Mouse (Mus musculus): ENCODE measurements around the gene Mindy1. TPM values are rescaled to one million over a fixed set of nuclear protein-coding genes. Genes with fewer than 3 reads are reported as not detected.

Mindy1 gene
- polyA plus RNA-seq, 1 experiment, result 23.5 TPM

DNA sequence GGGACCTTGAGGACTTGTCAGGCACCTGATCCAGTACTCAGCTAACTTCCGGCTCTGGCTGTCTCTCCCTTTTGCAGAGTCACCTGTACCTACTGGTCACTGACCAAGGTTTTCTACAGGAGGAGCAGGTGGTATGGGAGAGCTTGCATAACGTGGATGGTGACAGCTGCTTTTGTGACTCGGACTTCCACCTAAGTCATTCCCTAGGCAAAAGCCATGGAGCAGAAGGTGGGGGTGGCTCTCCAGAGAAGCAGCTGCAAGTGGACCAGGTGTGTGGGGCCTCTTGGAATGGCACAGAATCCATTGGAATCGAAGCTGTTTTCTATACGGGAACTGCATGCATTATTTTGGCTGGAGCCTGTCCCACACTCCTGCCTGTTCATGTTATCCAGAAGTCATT is 13.6 kb downstream of the Mindy1 start:
- Histone ChIP-seq H3K4me1 (ENCODE audit: control insufficient read depth, insufficient read depth, insufficient read length, low read length) (peaks cover 2% of the 10 kb centered on the region; the same call in 1 of the 2 replicates), H3K4me3 (ENCODE audit: insufficient read depth, low read depth, low read length) (no peak overlapping the region), H3K27ac (replicated peaks; ENCODE audit: low read depth, low read length) (no peak overlapping the region)

DNA sequence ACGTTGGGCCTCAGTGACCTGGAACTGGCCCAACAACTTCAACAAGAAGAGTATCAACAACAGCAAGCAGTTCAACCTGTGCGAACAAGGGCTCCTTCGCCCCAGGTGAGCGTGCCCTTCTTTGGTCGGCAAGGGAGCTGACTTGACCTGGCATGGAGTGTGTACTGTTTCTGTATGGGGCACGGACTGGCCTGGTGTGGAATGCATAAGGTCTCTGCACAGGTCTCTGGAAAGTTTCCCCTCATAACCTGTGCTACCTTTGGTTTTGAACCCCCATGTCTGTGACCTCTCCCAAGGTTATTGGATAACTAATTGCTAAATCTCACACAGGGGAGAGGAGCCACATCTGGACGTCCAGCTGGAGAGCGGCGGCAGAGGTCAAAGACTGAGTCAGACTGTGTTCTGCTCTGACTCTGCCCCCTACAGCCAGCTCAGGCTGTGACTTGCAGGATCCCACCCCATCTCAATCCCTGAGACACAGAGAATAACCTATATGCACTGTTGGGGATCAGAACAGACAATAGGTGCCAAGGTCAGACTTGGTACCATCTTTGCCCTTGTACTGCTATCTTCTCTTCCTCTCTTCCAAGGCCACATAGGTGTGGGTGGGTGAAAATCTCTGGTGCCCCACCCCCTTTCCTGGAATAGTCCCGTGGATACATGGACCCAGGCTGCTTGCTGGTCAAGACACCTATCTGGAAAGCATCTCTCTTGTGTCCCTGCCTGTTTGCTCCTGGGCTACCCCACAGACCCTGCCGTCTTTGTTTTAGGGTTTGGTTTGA is 14.4 kb downstream of the Mindy1 start:
- Histone ChIP-seq H3K27ac (replicated peaks; ENCODE audit: low read depth, low read length) (no peak overlapping the region), H3K4me3 (ENCODE audit: insufficient read depth, low read depth, low read length) (no peak overlapping the region), H3K4me1 (ENCODE audit: control insufficient read depth, insufficient read depth, insufficient read length, low read length) (peaks cover 2% of the 10 kb centered on the region; the same call in 1 of the 2 replicates)

DNA sequence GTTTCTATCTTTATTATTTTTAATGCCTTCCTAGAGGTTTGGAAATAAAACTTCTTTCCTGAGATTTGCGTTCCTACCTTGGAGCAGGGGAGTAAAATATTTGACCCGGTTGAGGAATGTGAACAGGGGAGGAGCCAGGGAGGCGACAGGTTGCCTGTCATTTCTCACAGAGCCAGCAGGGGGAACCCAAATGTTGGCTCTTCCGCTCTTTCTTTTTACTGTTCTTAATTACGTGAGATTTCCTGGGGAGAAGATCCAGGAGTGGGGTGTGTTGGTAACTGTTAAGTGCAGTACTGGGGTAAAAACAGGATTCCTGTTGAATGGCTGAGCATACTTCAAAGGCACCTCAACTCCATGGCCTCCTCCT is 14.9 kb downstream of the Mindy1 start:
- no peak overlapping the region for H3K27ac ChIP-seq (replicated peaks; ENCODE audit: low read depth, low read length)
- peaks cover 2% of the 10 kb centered on the region; the same call in 1 of the 2 replicates for H3K4me1 ChIP-seq (ENCODE audit: control insufficient read depth, insufficient read depth, insufficient read length, low read length)
- H3K4me3 ChIP-seq (ENCODE audit: insufficient read depth, low read depth, low read length), result no peak overlapping the region

DNA sequence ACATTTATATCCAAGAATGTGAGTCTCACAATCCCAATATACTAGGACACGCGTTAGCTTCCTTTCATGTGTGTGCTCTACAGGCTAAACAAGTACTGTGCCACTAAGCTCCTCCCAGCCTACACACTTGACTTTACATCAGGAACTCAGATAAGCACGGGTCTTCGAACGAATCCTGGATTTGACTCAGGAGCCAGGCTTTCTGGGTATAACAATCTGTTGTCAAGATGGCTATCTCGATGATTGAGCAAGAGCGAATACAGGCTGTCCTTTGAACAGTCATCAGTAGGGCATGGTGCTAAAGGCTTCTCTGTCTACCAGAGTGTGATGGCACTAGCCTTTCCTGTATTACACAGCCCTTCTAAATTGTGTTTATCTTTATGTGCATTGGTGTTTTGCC is 16.9 kb downstream of the Mindy1 start:
- Histone ChIP-seq H3K27ac (replicated peaks; ENCODE audit: low read depth, low read length) (no peak overlapping the region), H3K4me3 (ENCODE audit: insufficient read depth, low read depth, low read length) (no peak overlapping the region), H3K4me1 (ENCODE audit: control insufficient read depth, insufficient read depth, insufficient read length, low read length) (peaks cover 2% of the 10 kb centered on the region; the same call in 1 of the 2 replicates)

DNA sequence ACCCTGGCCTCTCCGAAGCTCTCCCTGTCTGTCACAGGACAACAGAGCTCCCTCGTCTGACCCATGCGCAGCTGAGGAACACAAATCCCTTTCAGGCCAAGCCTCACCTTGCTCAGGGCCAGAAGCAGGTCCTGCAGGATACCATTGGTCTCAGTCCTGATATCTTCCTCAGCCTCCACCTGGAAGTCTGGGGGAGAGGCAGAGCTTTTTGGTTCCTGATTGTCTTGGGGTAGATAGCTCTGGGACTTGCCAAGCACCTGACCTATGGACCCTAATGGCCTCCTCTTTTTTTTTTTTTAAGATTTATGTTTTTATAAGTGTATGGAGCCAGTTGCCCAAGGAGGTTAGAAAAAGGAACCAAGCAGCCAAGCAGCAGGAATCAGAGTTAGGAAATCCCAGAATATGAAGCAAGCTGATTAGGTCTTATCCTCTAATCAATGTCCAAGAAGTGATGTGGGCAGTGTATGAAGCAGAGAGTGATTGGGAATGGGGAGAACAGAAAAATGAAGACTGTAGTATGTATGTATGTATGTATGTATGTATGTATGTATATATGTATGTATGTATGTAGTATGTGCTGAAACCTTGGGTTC is 20.2 kb downstream of the Mindy1 start:
- Histone ChIP-seq H3K27ac (replicated peaks; ENCODE audit: low read depth, low read length) (no peak overlapping the region), H3K4me3 (ENCODE audit: insufficient read depth, low read depth, low read length) (no peak overlapping the region), H3K4me1 (ENCODE audit: control insufficient read depth, insufficient read depth, insufficient read length, low read length) (no peaks in the 10 kb centered on the region)

DNA sequence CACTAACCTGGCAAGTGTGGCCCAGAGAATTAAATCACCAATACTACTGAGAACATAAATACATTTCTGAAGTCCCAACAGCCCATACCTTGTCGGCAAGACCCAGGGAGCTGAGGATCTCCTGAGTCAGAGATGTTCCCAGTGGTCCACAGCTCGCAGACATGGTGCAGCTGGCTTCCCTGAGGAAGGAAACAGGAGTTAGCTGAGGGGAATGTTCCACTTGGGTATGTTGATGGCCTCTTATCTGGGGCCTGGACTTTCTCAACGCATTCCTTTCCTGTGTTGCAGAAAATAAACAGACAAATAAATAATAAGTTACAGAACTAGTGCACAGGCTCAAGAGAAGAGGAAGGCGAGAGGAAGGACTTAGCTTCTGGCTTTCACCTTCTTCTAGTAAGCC is 25.1 kb downstream of the Mindy1 start:
- no peak overlapping the region for H3K4me3 ChIP-seq (ENCODE audit: insufficient read depth, low read depth, low read length)
- no peak overlapping the region for H3K27ac ChIP-seq (replicated peaks; ENCODE audit: low read depth, low read length)
- no peaks in the 10 kb centered on the region for H3K4me1 ChIP-seq (ENCODE audit: control insufficient read depth, insufficient read depth, insufficient read length, low read length)

DNA sequence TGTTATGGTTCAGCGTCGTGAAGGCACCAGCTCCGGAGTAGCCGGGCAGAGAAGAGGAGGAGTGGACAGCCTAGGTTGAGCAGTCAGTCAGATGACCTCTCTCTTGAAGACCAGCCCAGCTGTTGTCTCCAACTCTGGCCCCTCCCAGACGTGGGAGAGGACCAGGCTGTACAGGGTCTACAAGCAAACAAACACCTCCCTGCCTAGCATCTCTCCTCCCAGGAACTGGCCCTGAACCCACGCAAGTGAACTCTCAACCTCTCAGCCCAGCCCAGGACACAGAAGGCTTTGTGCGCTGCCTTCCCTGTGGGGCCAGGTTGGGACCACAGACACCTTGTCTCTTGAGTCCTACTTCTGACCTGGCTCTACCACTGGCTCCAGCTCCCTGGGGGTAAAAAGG is 26.0 kb downstream of the Mindy1 start, which contains the start of gene Anxa9:
Anxa9 (minus strand) TSS at position 77 of the 400 bp plus-strand sequence.
- H3K4me1 ChIP-seq (ENCODE audit: control insufficient read depth, insufficient read depth, insufficient read length, low read length), result peaks cover 3% of the 10 kb centered on the region; the same call in 1 of the 2 replicates
- H3K4me3 ChIP-seq (ENCODE audit: insufficient read depth, low read depth, low read length), result no peak within 1 kb of the TSS
- no peak within 1 kb of the TSS for H3K27ac ChIP-seq (replicated peaks; ENCODE audit: low read depth, low read length)

DNA sequence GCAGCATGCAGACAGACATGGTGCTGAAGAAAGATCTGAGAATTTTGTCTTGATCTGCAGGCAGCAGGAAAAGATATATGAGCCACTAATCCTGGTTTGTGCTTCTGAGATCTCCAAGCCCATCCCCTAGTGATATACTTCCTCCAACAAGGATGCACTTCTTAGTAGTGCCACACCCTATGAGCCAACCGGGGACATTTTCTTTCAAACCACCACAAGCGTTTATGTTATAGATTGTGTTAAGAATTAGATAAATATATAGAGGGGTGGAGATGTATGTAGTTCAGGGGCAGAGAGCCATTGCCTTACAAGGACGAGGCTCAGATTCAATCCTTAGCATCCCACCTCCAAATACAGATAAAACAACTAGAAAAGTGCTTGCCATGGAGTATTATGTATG is 29.4 kb downstream of the Mindy1 start:
- peaks cover 3% of the 10 kb centered on the region; the same call in 1 of the 2 replicates for H3K4me1 ChIP-seq (ENCODE audit: control insufficient read depth, insufficient read depth, insufficient read length, low read length)
- no peak overlapping the region for H3K27ac ChIP-seq (replicated peaks; ENCODE audit: low read depth, low read length)

DNA sequence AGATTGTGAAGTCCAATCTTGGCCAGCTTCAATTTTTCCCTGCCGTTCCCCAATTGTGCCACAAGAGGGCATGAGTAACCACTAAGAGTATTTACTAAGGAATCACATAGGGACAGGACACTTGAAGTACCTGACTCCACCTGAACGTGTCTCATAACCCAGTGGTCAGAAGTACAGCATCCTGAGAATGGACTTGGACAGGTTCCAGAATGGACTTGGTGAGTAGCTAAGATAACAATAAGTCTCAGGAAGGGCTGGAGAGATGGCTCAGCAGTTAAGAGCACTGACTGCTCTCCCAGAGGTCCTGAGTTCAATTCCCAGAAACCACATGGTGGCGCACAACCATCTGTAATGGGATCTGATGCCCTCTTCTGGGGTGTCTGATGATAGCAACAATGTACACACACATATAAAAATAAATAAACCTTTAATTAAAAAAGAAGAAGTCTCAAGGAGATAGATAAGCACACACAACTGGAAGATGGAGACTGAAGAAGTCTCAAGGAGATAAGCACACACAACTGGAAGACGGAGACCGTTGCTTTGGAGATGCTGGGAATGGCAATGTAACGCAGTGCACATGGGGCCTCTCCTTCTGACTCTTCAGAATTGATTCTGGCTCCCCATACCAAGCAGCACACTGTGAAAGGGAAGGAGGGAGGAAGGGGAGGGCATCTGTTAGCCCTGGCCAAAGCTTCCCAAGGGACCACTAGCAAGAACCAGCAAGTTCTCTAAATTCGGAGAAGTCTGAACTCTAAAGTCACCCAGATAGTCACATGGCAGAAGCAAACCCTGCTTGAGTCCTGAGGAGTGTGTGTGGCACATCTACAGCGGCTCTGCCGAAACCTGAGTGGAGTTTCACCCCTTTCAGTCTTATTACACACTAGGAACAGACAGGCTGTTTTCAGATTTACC is 30.1 kb downstream of the Mindy1 start:
- Histone ChIP-seq H3K4me3 (ENCODE audit: insufficient read depth, low read depth, low read length) (no peak overlapping the region), H3K27ac (replicated peaks; ENCODE audit: low read depth, low read length) (peak overlapping the region; percentile 0; the same call in 1 of the 2 replicates), H3K4me1 (ENCODE audit: control insufficient read depth, insufficient read depth, insufficient read length, low read length) (peaks cover 3% of the 10 kb centered on the region; the same call in 1 of the 2 replicates)

More for the DNA sequence above, 29.4 kb downstream of the Mindy1 start:
- H3K4me3 ChIP-seq (ENCODE audit: insufficient read depth, low read depth, low read length), result no peak overlapping the region

DNA sequence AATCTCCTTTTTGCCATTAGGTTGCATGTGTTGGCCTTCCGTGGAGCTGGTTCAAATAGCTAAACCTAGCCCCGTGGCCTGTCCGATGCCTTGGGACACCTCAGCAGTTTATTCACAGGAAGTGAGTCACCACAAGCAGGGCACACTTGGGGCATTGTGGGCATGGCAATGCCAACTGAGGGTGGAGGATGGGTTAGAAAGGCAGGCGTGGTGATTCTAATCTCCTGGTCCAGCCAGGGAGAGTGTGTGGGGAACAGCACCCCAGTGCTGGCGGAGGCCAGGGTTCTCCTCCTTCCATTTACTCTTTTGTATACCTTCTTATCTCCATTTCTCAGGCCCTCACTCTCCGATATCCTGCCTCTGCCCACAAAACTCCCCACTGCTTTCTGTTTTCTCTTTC is 31.5 kb downstream of the Mindy1 start:
- Histone ChIP-seq H3K4me1 (ENCODE audit: control insufficient read depth, insufficient read depth, insufficient read length, low read length) (peaks cover 5% of the 10 kb centered on the region), H3K27ac (replicated peaks; ENCODE audit: low read depth, low read length) (peak overlapping the region; percentile 38)

DNA sequence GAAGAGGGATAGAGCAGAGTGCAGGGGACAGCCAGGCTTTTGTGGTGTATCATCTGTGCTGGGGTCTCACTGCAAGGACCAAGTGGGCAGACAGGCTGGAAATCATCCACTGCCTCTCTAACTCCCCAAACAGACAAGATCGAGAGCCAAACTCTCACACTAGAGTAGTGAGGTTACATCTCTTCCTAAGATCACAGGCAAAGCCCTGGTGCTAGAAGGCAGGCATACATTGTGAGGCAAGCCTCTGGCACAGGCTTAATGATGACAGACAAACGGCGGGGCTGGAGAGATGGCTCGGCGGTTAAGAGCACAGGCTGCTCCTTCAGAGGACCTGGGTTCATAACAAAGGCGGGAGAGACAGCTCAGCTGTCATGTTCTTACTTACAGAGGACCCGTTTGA is 32.3 kb downstream of the Mindy1 start:
- no peak overlapping the region for H3K27ac ChIP-seq (replicated peaks; ENCODE audit: low read depth, low read length)
- H3K4me1 ChIP-seq (ENCODE audit: control insufficient read depth, insufficient read depth, insufficient read length, low read length), result peaks cover 9% of the 10 kb centered on the region
- no peak overlapping the region for H3K4me3 ChIP-seq (ENCODE audit: insufficient read depth, low read depth, low read length)

More for the DNA sequence above, 31.5 kb downstream of the Mindy1 start:
- H3K4me3 ChIP-seq (ENCODE audit: insufficient read depth, low read depth, low read length), result no peak overlapping the region

DNA sequence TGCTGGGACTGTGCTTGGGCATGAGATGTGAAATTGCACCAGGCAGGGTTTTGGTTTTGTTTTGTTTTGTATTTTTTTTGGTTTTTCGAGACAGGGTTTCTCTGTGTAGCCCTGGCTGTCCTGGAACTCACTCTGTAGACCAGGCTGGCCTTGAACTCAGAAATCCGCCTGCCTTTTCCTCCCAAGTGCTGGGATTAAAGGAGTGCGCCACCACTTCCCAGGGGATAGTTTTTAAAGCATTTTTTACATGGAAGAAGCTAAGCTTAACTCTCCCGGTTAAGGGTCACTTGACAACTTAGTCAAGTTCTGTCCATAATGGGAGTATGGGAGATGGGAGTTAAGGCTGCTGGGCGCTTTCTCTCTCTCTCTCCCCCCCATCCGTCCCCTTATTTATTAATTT is 32.9 kb downstream of the Mindy1 start:
- Histone ChIP-seq H3K4me3 (ENCODE audit: insufficient read depth, low read depth, low read length) (no peak overlapping the region), H3K4me1 (ENCODE audit: control insufficient read depth, insufficient read depth, insufficient read length, low read length) (peaks cover 9% of the 10 kb centered on the region), H3K27ac (replicated peaks; ENCODE audit: low read depth, low read length) (no peak overlapping the region)

DNA sequence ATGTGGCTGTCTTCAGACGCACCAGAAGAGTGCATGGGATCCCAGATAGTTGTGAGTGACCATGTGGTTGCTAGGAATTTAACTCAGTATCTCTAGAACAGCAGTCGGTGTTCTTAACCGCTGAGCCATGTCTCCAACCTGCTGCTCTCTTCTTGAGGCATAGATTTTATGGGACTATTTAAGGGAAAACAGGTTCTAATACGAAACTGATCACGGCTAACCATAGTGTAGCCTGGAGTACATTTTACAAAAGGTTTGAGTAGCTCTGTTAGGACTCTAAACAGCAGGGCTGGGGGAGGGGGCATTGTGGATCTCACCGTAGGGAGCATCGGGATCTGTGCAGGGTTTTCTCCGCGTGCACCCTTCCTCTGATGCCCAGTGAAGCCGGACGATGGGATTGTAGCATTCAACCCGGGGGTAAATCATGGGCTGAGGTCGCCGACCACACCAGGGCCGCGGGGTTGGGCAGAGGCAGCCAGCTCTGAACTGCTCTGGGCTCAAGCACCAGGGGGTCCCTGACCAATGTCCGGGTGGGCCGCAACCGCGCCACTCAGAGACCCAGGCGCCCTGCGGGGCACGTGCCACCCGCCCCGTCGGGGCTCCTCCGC is 33.4 kb downstream of the Mindy1 start, which contains the start of gene Cers2:
Cers2 (plus strand) TSS at position 306 of the 608 bp plus-strand sequence.
- Histone ChIP-seq H3K27ac (replicated peaks; ENCODE audit: low read depth, low read length) (peak within 1 kb of the TSS; percentile 72), H3K4me1 (ENCODE audit: control insufficient read depth, insufficient read depth, insufficient read length, low read length) (peaks cover 9% of the 10 kb centered on the region), H3K4me3 (ENCODE audit: insufficient read depth, low read depth, low read length) (peak within 1 kb of the TSS; percentile 91)

DNA sequence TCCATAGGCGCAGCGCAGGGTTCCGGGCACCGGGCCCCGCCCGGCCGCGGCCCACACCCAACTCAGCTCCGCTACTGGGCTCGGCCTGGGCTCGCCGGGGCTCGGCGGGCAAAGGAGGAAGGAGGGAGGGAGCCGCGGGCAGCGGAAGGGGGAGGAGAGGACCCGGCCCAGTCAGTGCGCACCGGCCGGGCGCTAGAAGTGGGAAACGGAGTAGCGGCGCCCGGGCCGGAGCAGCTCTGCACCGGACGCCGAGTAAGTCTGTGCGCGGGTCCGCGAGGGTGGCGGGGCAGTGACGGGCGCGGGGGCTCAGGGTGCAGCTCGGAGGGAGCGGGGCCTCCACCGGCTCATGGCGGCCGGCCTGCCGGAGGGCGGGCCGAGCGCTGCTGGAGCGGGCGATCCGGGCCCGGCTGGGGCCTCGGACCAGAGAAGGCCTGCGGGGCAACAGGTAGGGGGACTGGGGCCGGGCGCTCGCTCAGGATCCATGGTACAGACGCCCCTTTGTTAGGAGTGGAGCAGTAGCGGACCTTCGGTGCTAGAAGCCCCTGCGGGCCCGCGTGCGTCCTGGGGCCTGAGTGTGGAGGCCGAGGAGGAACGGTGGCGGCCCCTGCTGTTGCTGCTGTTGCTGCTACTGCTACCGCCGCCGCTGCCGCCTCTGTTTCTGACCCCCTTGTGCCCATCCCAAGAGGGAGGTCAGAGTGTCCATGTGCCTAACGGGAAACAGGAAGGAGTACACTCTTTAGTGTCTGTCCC is 34.1 kb downstream of the Mindy1 start:
- peak overlapping the region; percentile 72 for H3K27ac ChIP-seq (replicated peaks; ENCODE audit: low read depth, low read length)
- peak overlapping the region; percentile 91 for H3K4me3 ChIP-seq (ENCODE audit: insufficient read depth, low read depth, low read length)
- peaks cover 9% of the 10 kb centered on the region for H3K4me1 ChIP-seq (ENCODE audit: control insufficient read depth, insufficient read depth, insufficient read length, low read length)
